9 mouse cellular contexts compared by ENCODE assay signal in genomic region chr17:85464466-85465411, GRCm38 (mm10).
DNase-seq lines count a peak whose midpoint lies in the region; ATAC-seq lines count a peak whose summit lies in the region.
"Had no signal": no experiment of that assay in that cellular context is flagged by ENCODE, and none has a peak within 500 bp of the region (broad histone marks: within the 10 kb centered on the region; RNA-seq: fewer than 3 reads in every experiment).

No protein-coding gene starts in this region.

- ATAC-seq in intestine, embryonic 15.5 days: peak; percentile 86
- ATAC-seq in erythroid progenitor cell, adult 5-6 weeks (replicated peaks; ENCODE audit: low FRiP score, poor library complexity, severe bottlenecking): no peak

- H3K27me3 ChIP-seq in intestine, embryonic 15.5 days (replicated peaks): peaks cover 85% of the 10 kb centered on the region
- H3K27me3 ChIP-seq in midbrain, embryonic 10.5 days (ENCODE audit: low read depth, poor library complexity, severe bottlenecking): peaks cover 100% of the 10 kb centered on the region

- H3K4me1 ChIP-seq in intestine, embryonic 15.5 days (replicated peaks): no peaks in the 10 kb centered on the region
- peaks cover 35% of the 10 kb centered on the region for H3K4me1 ChIP-seq in midbrain, embryonic 10.5 days

- H3K36me3 ChIP-seq in intestine, embryonic 15.5 days: no peaks in the 10 kb centered on the region
- H3K36me3 ChIP-seq in midbrain, embryonic 10.5 days: no peaks in the 10 kb centered on the region

- no peaks in the 10 kb centered on the region for H3K9me3 ChIP-seq in intestine, embryonic 15.5 days
- H3K9me3 ChIP-seq in midbrain, embryonic 10.5 days (replicated peaks): 0 out of 2 replicates have a peak, but pooled peaks cover 3% of the 10 kb centered on the region

- 3% methylated on average over 40 of the region's 40 CpGs for WGBS in intestine, embryonic 15.5 days
- under 1% methylated on average over 40 of the region's 40 CpGs for WGBS in midbrain, embryonic 10.5 days

- DNase-seq in adrenal gland, adult 2 months: peak; percentile 22
- DNase-seq in adrenal gland, postnatal 25 days: no peak
- peak; percentile 64 for DNase-seq in embryo, embryonic 10.5 days (ENCODE audit: low spot score)
- DNase-seq in midbrain, embryonic 10.5 days (ENCODE audit: low spot score): peak; percentile 64
- DNase-seq in thymus, postnatal 0 days (ENCODE audit: low spot score): no peak
- DNase-seq in urinary bladder, postnatal 4 days (ENCODE audit: low spot score in 2 of 2): no peak
- DNase-seq: gastrocnemius, postnatal 25 days had no signal

- no peak overlapping the region for H3K9ac ChIP-seq in intestine, embryonic 15.5 days

- H3K27ac ChIP-seq in intestine, embryonic 15.5 days: no peak overlapping the region
- peak overlapping the region; percentile 69 for H3K27ac ChIP-seq in midbrain, embryonic 10.5 days (replicated peaks)

- H3K4me2 ChIP-seq in intestine, embryonic 15.5 days (replicated peaks): peak overlapping the region; percentile 52

- H3K4me3 ChIP-seq in intestine, embryonic 15.5 days (replicated peaks): peak overlapping the region; percentile 18
- peak overlapping the region; percentile 46 for H3K4me3 ChIP-seq in midbrain, embryonic 10.5 days

Comparison
In these comparisons a context has a peak if more than half of its experiments do, and no peak if none do; other contexts are left out.
1. DNase-seq: peak in adrenal gland, adult 2 months (single experiment), embryo, embryonic 10.5 days (single experiment) and midbrain, embryonic 10.5 days (single experiment); none in adrenal gland, postnatal 25 days (single experiment), thymus, postnatal 0 days (single experiment) and urinary bladder, postnatal 4 days (0 of 2).